Mouse (Mus musculus): Measurements from ENCODE around the gene Patz1.

DNA sequence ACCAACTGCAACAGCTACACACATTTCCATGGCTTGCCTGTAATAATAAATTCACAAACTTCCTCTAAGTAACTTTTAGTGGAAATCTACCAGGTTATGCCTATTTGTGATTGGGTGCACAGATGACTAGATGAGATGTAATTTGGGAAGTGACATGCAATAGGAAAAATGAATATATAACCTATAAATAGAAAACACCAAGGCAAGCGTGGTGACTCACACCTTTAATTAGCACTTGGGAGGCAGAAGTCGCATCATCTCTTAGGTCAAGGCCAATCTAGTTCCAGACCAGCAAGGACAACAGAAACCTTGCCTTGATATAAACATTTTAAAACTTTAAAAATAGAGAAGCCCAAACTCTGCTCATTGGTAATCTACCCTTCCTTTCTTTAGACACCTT, 41.3 kb upstream of the Patz1 start:
- TF ChIP-seq CTCF (IDR thresholded peaks at IDR 0.05; ENCODE audit: extremely low read depth, insufficient read depth, low read length) = no peak
- TF ChIP-seq POLR2A (IDR thresholded peaks at IDR 0.05; ENCODE audit: extremely low read depth, insufficient read depth, low read length) = no peak
